Mouse (Mus musculus) ES-Bruce4 (cell line): ENCODE data around the gene Mapt. TPM values are rescaled to one million over a fixed set of nuclear protein-coding genes. Genes with fewer than 3 reads are reported as not detected.

Experiments
- H3K27ac ChIP-seq: 2 replicates; pipeline ENCODE4 v1.5.1; 2012; ENCODE audit warnings: low read length, inconsistent platforms; ENCODE audit not compliant: insufficient read depth
- H3K27me3 ChIP-seq: 2 replicates; pipeline ENCODE4 v1.6.1; 2012; ENCODE audit warnings: mild to moderate bottlenecking, low read length, inconsistent platforms; ENCODE audit not compliant: control insufficient read depth, poor library complexity, insufficient read depth, severe bottlenecking
- H3K36me3 ChIP-seq: 2 replicates; pipeline ENCODE4 v1.6.1; 2012; ENCODE audit warnings: inconsistent platforms, mild to moderate bottlenecking, low read length, moderate library complexity; ENCODE audit not compliant: control insufficient read depth, poor library complexity, insufficient read depth, severe bottlenecking
- H3K4me1 ChIP-seq: one replicate; pipeline ENCODE4 v1.8.1; 2011; ENCODE audit warnings: low read length; ENCODE audit not compliant: control insufficient read depth, insufficient read depth
- H3K4me3 ChIP-seq: 2 replicates; pipeline ENCODE4 v1.5.1; 2011; ENCODE audit warnings: low read depth, mild to moderate bottlenecking, low read length
- H3K9ac ChIP-seq: 2 replicates; pipeline ENCODE4 v1.6.1; 2012; ENCODE audit warnings: low read depth, mild to moderate bottlenecking, inconsistent platforms; ENCODE audit not compliant: poor library complexity, severe bottlenecking
- H3K9me3 ChIP-seq: replicated peaks from 2 replicates; pipeline ENCODE4 v1.6.1; 2012; ENCODE audit warnings: mild to moderate bottlenecking, low read length, inconsistent platforms; ENCODE audit not compliant: control insufficient read depth, poor library complexity, insufficient read depth, severe bottlenecking
- CTCF ChIP-seq: IDR thresholded peaks from one replicate; pipeline ENCODE4 v1.8.1; 2011; ENCODE audit warnings: low read depth, low read length
- EP300 ChIP-seq: IDR thresholded peaks from 2 replicates; pipeline ENCODE4 v1.6.1; 2011; ENCODE audit warnings: low read depth, low read length; ENCODE audit not compliant: insufficient read depth
- POLR2A ChIP-seq: IDR thresholded peaks from one replicate; pipeline ENCODE4 v1.8.1; 2011; ENCODE audit warnings: low read length; ENCODE audit not compliant: insufficient read depth
- polyA plus RNA-seq: library from polyadenylated mRNA; stranded (reverse); fragments of >200 nt; gene quantifications from 2 replicates; pipeline ENCODE4 v1.2.4, GENCODE M21; 2011; ENCODE audit warnings: low read depth; ENCODE audit not compliant: missing spikeins, insufficient read depth, insufficient read length

The Mapt gene
- polyA plus RNA-seq: 13.6 and 15.0 TPM in 2 replicates

DNA sequence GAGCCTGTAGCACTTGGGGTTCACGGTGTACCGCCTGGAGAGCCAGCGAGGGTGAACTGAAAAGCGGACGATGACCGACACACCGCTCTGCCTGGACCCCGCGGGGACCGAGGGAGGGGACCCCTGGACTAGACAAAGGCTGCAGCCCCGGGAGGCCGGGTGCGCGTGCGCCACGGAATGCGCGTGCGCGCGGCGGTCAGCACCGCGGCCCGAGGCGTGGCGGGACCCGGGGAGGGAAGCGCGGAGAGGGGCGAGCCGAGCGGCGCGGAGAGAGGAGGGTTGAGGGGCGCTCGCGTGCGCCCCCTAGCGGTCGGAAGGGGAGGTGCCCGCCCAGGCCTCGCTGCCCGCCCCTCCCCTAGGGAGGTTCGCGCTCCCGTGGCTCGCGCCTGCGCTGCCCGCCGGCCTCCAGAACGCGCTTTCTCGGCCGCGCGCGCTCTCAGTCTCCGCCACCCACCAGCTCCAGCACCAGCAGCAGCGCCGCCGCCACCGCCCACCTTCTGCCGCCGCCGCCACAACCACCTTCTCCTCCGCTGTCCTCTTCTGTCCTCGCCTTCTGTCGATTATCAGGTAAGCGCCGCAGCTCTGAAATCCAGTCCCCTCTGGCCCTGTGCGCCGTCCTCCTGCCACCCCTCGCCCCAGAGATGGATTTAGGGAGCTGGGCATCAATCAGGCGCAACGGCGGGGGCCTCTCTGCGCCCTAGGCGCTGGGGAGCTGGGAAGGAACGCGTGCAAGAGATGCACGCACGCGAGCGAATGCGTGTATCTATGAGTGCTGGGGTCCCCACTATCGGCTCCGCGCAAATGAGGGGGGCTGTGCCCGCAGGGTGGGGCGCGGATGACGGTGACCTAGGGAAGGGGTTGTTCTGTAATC is at the start of gene Mapt:
Gene Mapt (plus strand): TSS at position 350 of the 871 bp plus-strand sequence.
- peak; percentile 79 for TF ChIP-seq CTCF
- TF ChIP-seq EP300: no peak
- TF ChIP-seq POLR2A: peak; percentile 29

DNA sequence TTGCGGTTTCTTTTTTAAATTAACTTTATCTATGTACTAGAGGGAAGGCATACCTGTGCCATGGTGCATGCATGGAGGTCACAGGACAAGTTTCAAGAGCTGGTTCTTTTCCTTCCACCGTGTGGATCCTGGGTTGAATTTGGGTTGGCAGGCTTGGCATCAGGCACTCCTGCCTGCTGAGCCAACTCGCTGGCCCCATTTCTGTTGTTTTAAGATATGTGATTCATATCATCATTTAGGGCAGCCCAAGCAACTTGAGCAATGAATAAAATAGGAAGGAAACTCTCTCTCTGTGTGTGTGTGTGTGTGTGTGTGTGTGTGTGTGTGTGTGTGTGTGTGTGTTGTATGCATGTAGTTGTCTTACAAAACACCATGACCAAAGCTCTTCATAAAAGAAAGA is 49.0 kb upstream of the Mapt start:
- TF ChIP-seq CTCF (no peak), POLR2A (no peak), EP300 (no peak)
- H3K27me3 ChIP-seq: no peaks in the 10 kb centered on the region

More for the DNA sequence above, at the start of gene Mapt:
- H3K4me3 ChIP-seq: peak within 1 kb of the TSS; percentile 82
- no peaks in the 10 kb centered on the region for H3K36me3 ChIP-seq
- no peaks in the 10 kb centered on the region for H3K4me1 ChIP-seq
- H3K27me3 ChIP-seq: peaks cover 13% of the 10 kb centered on the region
- H3K9me3 ChIP-seq: no peaks in the 10 kb centered on the region
- H3K27ac ChIP-seq: peak within 1 kb of the TSS; percentile 19; the same call in 1 of the 2 replicates
- peak within 1 kb of the TSS; percentile 80 for H3K9ac ChIP-seq

GRCm38 (mm10) chr11:104186135-104186836 is 44.9 kb upstream of the Mapt start, which contains the start of gene Sppl2c:
TSS of gene Sppl2c (plus strand) at chr11:104186327.
- H3K9me3 ChIP-seq: no peaks in the 10 kb centered on the region
- H3K9ac ChIP-seq: no peak within 1 kb of the TSS
- no peaks in the 10 kb centered on the region for H3K27me3 ChIP-seq
- no peaks in the 10 kb centered on the region for H3K36me3 ChIP-seq
- no peaks in the 10 kb centered on the region for H3K4me1 ChIP-seq
- TF ChIP-seq CTCF: no peak
- TF ChIP-seq POLR2A: no peak
- TF ChIP-seq EP300: no peak
- no peak within 1 kb of the TSS for H3K27ac ChIP-seq
- no peak within 1 kb of the TSS for H3K4me3 ChIP-seq

More for the DNA sequence above, 49.0 kb upstream of the Mapt start:
- H3K4me3 ChIP-seq: no peak overlapping the region
- H3K9ac ChIP-seq: no peak overlapping the region
- H3K9me3 ChIP-seq: no peaks in the 10 kb centered on the region
- H3K36me3 ChIP-seq: no peaks in the 10 kb centered on the region
- no peaks in the 10 kb centered on the region for H3K4me1 ChIP-seq
- no peak overlapping the region for H3K27ac ChIP-seq

- no peaks in the 10 kb centered on the region for H3K4me1 ChIP-seq
- no peaks in the 10 kb centered on the region for H3K36me3 ChIP-seq
- no peak overlapping the region for H3K9ac ChIP-seq
- H3K27me3 ChIP-seq: no peaks in the 10 kb centered on the region
- no peak overlapping the region for H3K4me3 ChIP-seq
- H3K27ac ChIP-seq: no peak overlapping the region
- H3K9me3 ChIP-seq: no peaks in the 10 kb centered on the region
- no peak for TF ChIP-seq EP300
- no peak for TF ChIP-seq POLR2A
- no peak for TF ChIP-seq CTCF
These were observed 44.4 kb upstream of the Mapt start for GRCm38 (mm10) chr11:104186837-104187150.

- Histone ChIP-seq H3K9me3 (no peaks in the 10 kb centered on the region), H3K9ac (no peak overlapping the region), H3K36me3 (no peaks in the 10 kb centered on the region), H3K4me3 (no peak overlapping the region), H3K27me3 (no peaks in the 10 kb centered on the region), H3K27ac (no peak overlapping the region), H3K4me1 (no peaks in the 10 kb centered on the region)
- TF ChIP-seq POLR2A (no peak), CTCF (no peak), EP300 (no peak)
These were observed 43.4 kb upstream of the Mapt start for GRCm38 (mm10) chr11:104187766-104188165.

- H3K9me3 ChIP-seq: no peaks in the 10 kb centered on the region
- no peak overlapping the region for H3K9ac ChIP-seq
- H3K36me3 ChIP-seq: no peaks in the 10 kb centered on the region
- H3K4me1 ChIP-seq: no peaks in the 10 kb centered on the region
- H3K4me3 ChIP-seq: no peak overlapping the region
- TF ChIP-seq EP300 (no peak), CTCF (no peak), POLR2A (no peak)
- no peak overlapping the region for H3K27ac ChIP-seq
- no peaks in the 10 kb centered on the region for H3K27me3 ChIP-seq
These were observed 41.2 kb upstream of the Mapt start for GRCm38 (mm10) chr11:104190008-104190407.
